Comparison of ENCODE assay signal across 14 mouse cellular contexts in genomic region chrX:99054512-99054911, GRCm38 (mm10). TPM values are rescaled to one million over a fixed set of nuclear protein-coding genes. Genes with fewer than 3 reads are reported as not detected.
DNase-seq lines count a peak whose midpoint lies in the region; ATAC-seq and TF ChIP-seq lines count a peak whose summit lies in the region.
"Had no signal": no experiment of that assay in that cellular context is flagged by ENCODE, and none has a peak within 500 bp of the region (broad histone marks: within the 10 kb centered on the region; RNA-seq: fewer than 3 reads in every experiment).

No protein-coding gene starts in this region.

- H3K27ac ChIP-seq in spleen, adult 2 months (ENCODE audit: insufficient read depth, low read length) = peak overlapping the region; percentile 1; the same call in 1 of the 2 replicates
- H3K27ac ChIP-seq in heart, embryonic 15.5 days = peak overlapping the region; percentile 87
- no peak overlapping the region for H3K27ac ChIP-seq in hindbrain, embryonic 16.5 days (ENCODE audit: low read depth, low read length)
- H3K27ac ChIP-seq: forebrain, embryonic 13.5 days; kidney, embryonic 15.5 days; midbrain, embryonic 12.5 days; stomach, postnatal 0 days had no signal

- H3K9me3 ChIP-seq in heart, embryonic 15.5 days (replicated peaks) = no peaks in the 10 kb centered on the region
- H3K9me3 ChIP-seq in hindbrain, embryonic 16.5 days (ENCODE audit: control insufficient read depth, low read length) = 0 out of 2 replicates have a peak, but pooled peaks cover 3% of the 10 kb centered on the region
- H3K9me3 ChIP-seq: kidney, embryonic 15.5 days; midbrain, embryonic 12.5 days had no signal

- no peak for TF ChIP-seq POLR2A in spleen, adult 2 months (IDR thresholded peaks at IDR 0.05; ENCODE audit: low read depth, low read length)

- WGBS in spleen, adult 2 months = 81% methylated on average over 7 of the region's 7 CpGs
- WGBS in heart, embryonic 15.5 days = 50% methylated on average over 7 of the region's 7 CpGs
- WGBS in hindbrain, embryonic 16.5 days = 70% methylated on average over 7 of the region's 7 CpGs

- no peaks in the 10 kb centered on the region for H3K36me3 ChIP-seq in spleen, adult 2 months (ENCODE audit: control insufficient read depth, insufficient read depth, low read length)
- no peaks in the 10 kb centered on the region for H3K36me3 ChIP-seq in heart, embryonic 15.5 days
- H3K36me3 ChIP-seq in hindbrain, embryonic 16.5 days (ENCODE audit: control insufficient read depth, insufficient read depth, low read length) = no peaks in the 10 kb centered on the region
- H3K36me3 ChIP-seq: kidney, embryonic 15.5 days; midbrain, embryonic 12.5 days had no signal

- DNase-seq in spleen, adult 2 months (ENCODE audit: low read depth in 1 of 2, low spot score in 2 of 2) = no peak
- DNase-seq in spleen, postnatal 14 days (ENCODE audit: low spot score in 2 of 2) = no peak
- DNase-seq in gastrocnemius, postnatal 25 days = peak; percentile 76
- no peak for DNase-seq in lung, postnatal 10 days
- no peak for DNase-seq in urinary bladder, adult 2 months (ENCODE audit: low spot score)
- DNase-seq: cerebellum, adult 18-20 months; right cerebral cortex, postnatal 4 days had no signal

- no peak for TF ChIP-seq CTCF in spleen, adult 2 months (IDR thresholded peaks at IDR 0.05; ENCODE audit: extremely low read depth, insufficient read depth, insufficient read length, insufficient replicate concordance)

- no peaks in the 10 kb centered on the region for H3K27me3 ChIP-seq in spleen, adult 2 months (ENCODE audit: control insufficient read depth, insufficient read depth, low read length)
- no peaks in the 10 kb centered on the region for H3K27me3 ChIP-seq in heart, embryonic 15.5 days
- H3K27me3 ChIP-seq in hindbrain, embryonic 16.5 days (replicated peaks; ENCODE audit: control insufficient read depth, insufficient read depth, low read length) = no peaks in the 10 kb centered on the region

- peak; percentile 76 for ATAC-seq in heart, embryonic 15.5 days (replicated peaks; ENCODE audit: insufficient number of reproducible peaks, insufficient read depth, low FRiP score, low read depth)
- no peak for ATAC-seq in hindbrain, embryonic 16.5 days
- ATAC-seq: forebrain, embryonic 13.5 days had no signal

- no peak overlapping the region for H3K9ac ChIP-seq in heart, embryonic 15.5 days
- no peak overlapping the region for H3K9ac ChIP-seq in hindbrain, embryonic 16.5 days (ENCODE audit: low read depth, low read length)
- H3K9ac ChIP-seq: forebrain, embryonic 13.5 days; kidney, embryonic 15.5 days; midbrain, embryonic 12.5 days had no signal

- H3K4me3 ChIP-seq in spleen, adult 2 months (ENCODE audit: extremely low read depth, insufficient read depth, insufficient read length) = no peak overlapping the region
- H3K4me3 ChIP-seq in heart, embryonic 15.5 days = no peak overlapping the region
- H3K4me3 ChIP-seq in hindbrain, embryonic 16.5 days (ENCODE audit: low read length) = no peak overlapping the region
- H3K4me3 ChIP-seq: forebrain, embryonic 13.5 days; kidney, embryonic 15.5 days; midbrain, embryonic 12.5 days had no signal

- 0 out of 2 replicates have a peak, but pooled peaks cover 2% of the 10 kb centered on the region for H3K4me1 ChIP-seq in spleen, adult 2 months (ENCODE audit: control insufficient read depth, insufficient read depth, insufficient read length)
- peaks cover 42% of the 10 kb centered on the region for H3K4me1 ChIP-seq in heart, embryonic 15.5 days (replicated peaks)
- no peaks in the 10 kb centered on the region for H3K4me1 ChIP-seq in hindbrain, embryonic 16.5 days (ENCODE audit: control insufficient read depth, insufficient read depth, low read depth, low read length)
- H3K4me1 ChIP-seq: forebrain, embryonic 13.5 days; midbrain, embryonic 12.5 days had no signal

- peak overlapping the region; percentile 21; the same call in 1 of the 2 replicates for H3K4me2 ChIP-seq in heart, embryonic 15.5 days
- H3K4me2 ChIP-seq in hindbrain, embryonic 16.5 days (ENCODE audit: low read length) = no peak overlapping the region
- H3K4me2 ChIP-seq: forebrain, embryonic 13.5 days; kidney, embryonic 15.5 days; liver, embryonic 11.5 days; midbrain, embryonic 12.5 days had no signal

RNA-seq across cellular contexts. Expression of gene Stard8, which starts 51.5 kb away (rescaled TPM):
- 7.2 and 7.7 TPM in 2 replicates for polyA plus RNA-seq in spleen, adult 2 months (2012; rRNA removed)
- total RNA-seq in gastrocnemius, postnatal 25 days (2021) = 10 to 100 TPM; 15.0 to 17.0 TPM
- polyA plus RNA-seq in heart, embryonic 15.5 days (2015; fragmentation: Nextera tagmentation; extraction: Ambion mirVana) = 14.4 and 15.4 TPM in 2 replicates
- polyA plus RNA-seq in hindbrain, embryonic 16.5 days (2015; fragmentation: Nextera tagmentation; extraction: Ambion mirVana) = 4.1 and 6.6 TPM in 2 replicates
- polyA plus RNA-seq in urinary bladder, adult 2 months (2012; rRNA removed) = 15.0 and 15.7 TPM in 2 replicates
